Comparison of ENCODE assay signal across 18 mouse cellular contexts in genomic region chr5:30670091-30670490, GRCm38 (mm10). TPM values are rescaled to one million over a fixed set of nuclear protein-coding genes. Genes with fewer than 3 reads are reported as not detected.
"Had no signal": no experiment of that assay in that cellular context is flagged by ENCODE, and none has a peak within 500 bp of the region (broad histone marks: within the 10 kb centered on the region; RNA-seq: fewer than 3 reads in every experiment).

No protein-coding gene starts in this region.

- H3K4me2 ChIP-seq: lung, embryonic 15.5 days; midbrain, embryonic 11.5 days; midbrain, embryonic 13.5 days; midbrain, embryonic 15.5 days; neural tube, embryonic 12.5 days had no signal

- DNase-seq: liver, postnatal 0 days; lung, adult 2 months; lung, postnatal 14 days; lung, postnatal 36 days; right cerebral cortex, postnatal 14 days; thymus, adult 18-20 months; thymus, postnatal 14 days; thymus, postnatal 36 days had no signal

- H3K27me3 ChIP-seq: lung, embryonic 15.5 days; megakaryocyte, embryonic 14.5 days; midbrain, embryonic 13.5 days; midbrain, embryonic 15.5 days; neural tube, embryonic 12.5 days had no signal

- H3K9ac ChIP-seq: liver, postnatal 0 days; lung, embryonic 15.5 days; midbrain, embryonic 15.5 days; neural tube, embryonic 12.5 days had no signal

- H3K27ac ChIP-seq: lung, embryonic 15.5 days; macrophage; midbrain, embryonic 13.5 days; midbrain, embryonic 15.5 days; neural tube, embryonic 12.5 days had no signal

- H3K36me3 ChIP-seq: midbrain, embryonic 15.5 days had no signal

- H3K9me3 ChIP-seq: lung, embryonic 15.5 days; megakaryocyte, embryonic 14.5 days; midbrain, embryonic 13.5 days; midbrain, embryonic 15.5 days; neural tube, embryonic 12.5 days had no signal

- ATAC-seq: liver, postnatal 0 days; lung, postnatal 0 days; midbrain, embryonic 13.5 days; midbrain, embryonic 15.5 days had no signal

- H3K4me3 ChIP-seq: lung, embryonic 15.5 days; midbrain, embryonic 13.5 days; midbrain, embryonic 15.5 days; neural tube, embryonic 12.5 days had no signal

RNA-seq across cellular contexts. Expression of gene Dpysl5, which starts 41.3 kb away (rescaled TPM):
- total RNA-seq: megakaryocyte progenitor cell, adult 5-6 weeks; neutrophil, adult 5-6 weeks had no signal
- polyA plus RNA-seq: macrophage had no signal
